Mouse (Mus musculus) left cerebral cortex, adult 9 months (tissue): Measurements from ENCODE around the gene Gstm2.
"Not testable (repeated sequence)": the region's sequence is repeated elsewhere in the genome, so short reads cannot be mapped to it uniquely, and the experiment has no call there.

Source experiments
- DNase-seq, 2 experiments: peaks; one replicate each; pipeline ENCODE4 v3.0.0; 2022; ENCODE audit warnings: low spot score in 2 of 2

Gstm2 gene

GRCm38 (mm10) chr3:107986041-107986562 is at the start of gene Gstm2:
Gstm2 (minus strand) TSS chr3:107986453.
- DNase-seq, result no peak

GRCm38 (mm10) chr3:108033156-108033555 is 46.9 kb upstream of the Gstm2 start:
- DNase-seq, result no peak

- DNase-seq, result no peak
Measured at GRCm38 (mm10) chr3:108032113-108032512, 45.9 kb upstream of the Gstm2 start.

GRCm38 (mm10) chr3:108028641-108029365 is 42.5 kb upstream of the Gstm2 start:
- no peak for DNase-seq

- no peak for DNase-seq
Measured at GRCm38 (mm10) chr3:108026597-108026996, 40.3 kb upstream of the Gstm2 start.

- no peak for DNase-seq
Measured at GRCm38 (mm10) chr3:108026049-108026448, 39.8 kb upstream of the Gstm2 start.

- no peak for DNase-seq
Measured at GRCm38 (mm10) chr3:108025318-108025717, 39.1 kb upstream of the Gstm2 start.

- DNase-seq, result no peak
Measured at GRCm38 (mm10) chr3:108022650-108023049, 36.4 kb upstream of the Gstm2 start.

GRCm38 (mm10) chr3:108020351-108021022 is 34.2 kb upstream of the Gstm2 start:
- DNase-seq, result not testable (repeated sequence)

- not testable (repeated sequence) for DNase-seq
Measured at GRCm38 (mm10) chr3:108019226-108019625, 33.0 kb upstream of the Gstm2 start.

GRCm38 (mm10) chr3:108018190-108018820 is 32.1 kb upstream of the Gstm2 start:
- DNase-seq, result no peak

- DNase-seq, result peak; percentile 78 to 95
Measured at GRCm38 (mm10) chr3:108017473-108018189, 31.4 kb upstream of the Gstm2 start, which contains the start of gene Gstm1. Gstm1 (minus strand) TSS chr3:108017973.

GRCm38 (mm10) chr3:108016468-108016867 is 30.2 kb upstream of the Gstm2 start:
- not testable (repeated sequence) for DNase-seq

GRCm38 (mm10) chr3:108014974-108015346 is 28.7 kb upstream of the Gstm2 start:
- no peak for DNase-seq

- no peak for DNase-seq
Measured at GRCm38 (mm10) chr3:108014098-108014973, 28.1 kb upstream of the Gstm2 start.

- DNase-seq, result peak; percentile 36 to 81
Measured at GRCm38 (mm10) chr3:108013331-108013871, 27.1 kb upstream of the Gstm2 start.

- no peak for DNase-seq
Measured at GRCm38 (mm10) chr3:108011558-108011957, 25.3 kb upstream of the Gstm2 start.

- DNase-seq, result no peak
Measured at GRCm38 (mm10) chr3:108010286-108010685, 24.0 kb upstream of the Gstm2 start.

GRCm38 (mm10) chr3:108002021-108002420 is 15.8 kb upstream of the Gstm2 start:
- no peak for DNase-seq

GRCm38 (mm10) chr3:107999491-107999890 is 13.2 kb upstream of the Gstm2 start:
- DNase-seq, result no peak
